Mouse (Mus musculus) heart, adult 18-20 months (tissue): ENCODE results near the gene Sowahc. TPM values are rescaled to one million over a fixed set of nuclear protein-coding genes. Genes with fewer than 3 reads are reported as not detected.
A peak's percentile ranks its signal among the peaks of the same experiment; 100 is the strongest.

Experiments
- DNase-seq, 2 experiments: peaks; one replicate each; pipeline ENCODE4 v3.0.0; 2021 to 2022; ENCODE audit warnings: mixed read lengths in 1 of 2
- total RNA-seq, 2 experiments: library from RNA; stranded (reverse); gene quantifications; 2 replicates each; pipeline ENCODE4 v1.2.3; 2021

The Sowahc gene
- total RNA-seq, 2 experiments from 2014 or later, result 1.3 to 2.7 TPM

DNA sequence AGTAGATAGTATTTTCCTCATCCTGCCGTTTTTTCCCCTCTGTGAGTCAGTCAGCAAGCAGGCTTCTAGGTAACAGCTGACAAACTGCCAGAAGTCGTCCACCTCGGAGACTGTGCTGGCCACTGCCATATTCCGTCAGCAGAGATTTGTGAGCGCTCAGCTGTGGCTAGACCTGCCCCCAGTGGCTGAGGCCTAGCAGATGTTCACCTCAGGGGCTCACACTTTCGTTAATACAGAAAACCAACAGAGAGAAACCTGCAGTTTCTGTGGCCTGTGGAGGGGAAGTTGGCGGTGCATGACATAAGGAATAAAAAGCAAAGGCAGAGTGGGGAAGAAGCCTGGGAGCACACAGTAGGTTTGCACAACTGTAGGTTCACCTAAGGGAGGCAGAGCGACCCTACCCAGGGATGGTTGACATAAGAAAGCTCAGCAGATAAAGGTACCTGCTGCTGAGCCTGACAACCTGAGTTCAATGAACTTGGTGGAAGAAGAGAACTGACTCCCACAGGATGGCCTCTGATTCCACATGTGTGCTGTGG is 31.9 kb downstream of the Sowahc start:
- no peak for DNase-seq

DNA sequence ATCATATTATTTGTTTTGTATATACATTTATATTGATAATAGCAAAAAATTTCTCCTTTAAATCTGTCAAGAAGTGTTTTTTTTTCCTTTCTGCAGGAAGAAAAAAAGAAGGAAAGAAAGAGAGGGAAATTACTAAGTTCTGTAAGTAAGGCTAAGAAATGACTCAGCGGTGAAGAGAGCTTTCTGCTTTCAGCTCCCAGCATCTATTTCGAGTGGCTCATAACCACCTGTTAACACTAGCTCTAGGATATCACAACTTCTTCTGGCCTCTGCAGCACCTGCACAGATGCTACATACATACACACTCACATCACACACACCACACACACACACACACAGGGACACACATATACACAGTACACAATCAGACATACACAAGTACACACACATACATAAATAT is 34.8 kb downstream of the Sowahc start:
- no peak for DNase-seq

DNA sequence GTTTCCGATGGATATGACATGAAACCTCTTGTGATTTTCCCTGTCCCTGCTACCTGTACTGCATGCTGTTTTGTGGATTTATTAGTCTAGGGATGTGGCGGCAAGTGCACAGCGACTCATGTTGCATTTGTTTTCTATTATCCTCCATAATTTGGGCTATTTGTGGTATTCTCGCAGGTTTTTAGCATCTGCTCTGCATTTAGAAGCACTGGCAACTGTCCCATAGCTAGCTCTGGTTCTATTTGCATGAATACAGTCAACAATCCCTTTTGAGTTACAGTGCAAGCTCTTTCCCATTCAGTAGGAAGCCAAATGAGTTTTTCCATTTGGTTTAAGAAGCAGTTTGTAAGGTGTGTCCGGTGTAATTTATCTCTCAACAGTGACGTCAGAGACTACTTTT is 37.8 kb downstream of the Sowahc start:
- no peak for DNase-seq

DNA sequence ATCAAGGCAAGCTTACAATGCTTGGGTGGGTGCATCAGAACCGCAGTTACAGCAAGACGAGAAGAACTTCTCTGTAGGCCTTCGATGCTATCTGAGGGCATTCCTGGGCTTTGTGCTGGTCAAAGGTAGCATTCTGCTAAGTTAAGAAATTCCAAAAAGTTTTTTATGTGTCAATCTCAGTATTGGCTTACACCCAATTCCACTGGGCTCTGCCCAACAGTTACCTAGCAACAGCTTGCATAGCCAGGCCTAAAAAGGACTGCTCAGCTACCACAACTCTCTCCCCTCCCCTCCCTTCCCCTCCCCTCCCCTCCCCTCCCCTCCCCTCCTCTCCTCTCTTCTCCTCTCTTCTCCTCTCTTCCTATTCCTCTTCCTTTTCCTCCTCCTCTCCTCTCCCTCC is 39.9 kb downstream of the Sowahc start:
- DNase-seq, result no peak

GRCm38 (mm10) chr10:59262021-59262420 is 40.3 kb downstream of the Sowahc start:
- DNase-seq, result no peak

DNA sequence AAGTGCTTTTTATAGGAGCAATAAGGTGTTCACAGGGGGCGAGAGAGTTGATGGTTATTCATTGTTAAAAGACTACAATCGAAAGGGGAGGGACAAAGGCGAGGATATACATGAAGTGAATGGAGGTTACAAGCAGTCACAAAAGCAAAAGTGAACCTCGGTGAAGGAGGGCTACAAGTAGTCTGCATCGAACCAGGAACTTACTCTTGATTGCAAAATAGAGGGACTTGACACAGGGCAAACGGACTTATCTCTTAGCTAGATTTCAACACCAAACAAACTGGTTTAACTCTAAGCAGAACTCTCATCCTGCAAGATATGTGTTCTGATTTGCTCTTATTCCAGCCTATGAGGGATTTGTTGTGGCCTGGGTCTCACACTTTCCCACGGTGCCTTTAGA is 41.2 kb downstream of the Sowahc start:
- DNase-seq, result no peak

DNA sequence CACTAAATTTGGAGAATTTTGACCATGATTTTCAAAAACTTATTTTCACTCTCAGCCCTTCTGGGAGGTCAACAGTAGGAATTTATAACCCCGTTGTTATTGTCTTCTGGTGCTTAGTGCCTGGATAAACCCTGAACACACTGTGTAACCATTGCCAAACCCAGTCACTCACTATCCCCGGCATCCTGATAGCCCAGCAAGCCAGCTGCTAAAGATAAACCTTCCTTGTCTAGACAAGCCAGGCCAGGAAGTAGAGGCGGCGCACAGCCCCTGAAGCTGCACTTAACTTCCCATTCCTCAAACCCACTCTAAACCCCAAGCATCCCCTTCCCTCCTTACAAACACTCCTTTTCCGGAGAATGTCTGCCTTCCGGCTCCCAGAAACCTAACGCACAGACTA is 43.3 kb downstream of the Sowahc start:
- DNase-seq, result peak; percentile 17 to 27

- peak; percentile 26 to 47 for DNase-seq
These were observed 43.9 kb downstream of the Sowahc start for GRCm38 (mm10) chr10:59265674-59266073.

DNA sequence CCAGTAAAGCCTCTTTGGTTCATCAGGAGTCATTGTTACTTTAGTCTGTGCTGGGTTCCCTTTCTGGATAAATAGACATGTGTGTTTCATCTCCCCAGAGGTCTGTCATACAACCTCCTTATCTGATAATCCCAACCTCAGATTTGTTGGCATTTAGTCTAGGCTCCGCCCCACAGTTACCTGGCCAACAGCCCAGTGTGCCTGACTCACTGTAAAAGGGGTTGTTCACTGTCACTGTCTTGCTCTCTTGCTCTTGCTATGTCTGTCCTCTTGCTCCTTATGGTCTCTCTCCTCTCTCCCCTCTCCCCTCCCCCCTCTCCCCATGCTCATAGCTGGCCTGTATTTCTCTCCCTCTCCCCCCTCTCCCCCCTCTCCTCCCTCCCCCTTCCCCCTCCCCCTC is 44.3 kb downstream of the Sowahc start:
- peak; percentile 49 to 56 for DNase-seq

DNA sequence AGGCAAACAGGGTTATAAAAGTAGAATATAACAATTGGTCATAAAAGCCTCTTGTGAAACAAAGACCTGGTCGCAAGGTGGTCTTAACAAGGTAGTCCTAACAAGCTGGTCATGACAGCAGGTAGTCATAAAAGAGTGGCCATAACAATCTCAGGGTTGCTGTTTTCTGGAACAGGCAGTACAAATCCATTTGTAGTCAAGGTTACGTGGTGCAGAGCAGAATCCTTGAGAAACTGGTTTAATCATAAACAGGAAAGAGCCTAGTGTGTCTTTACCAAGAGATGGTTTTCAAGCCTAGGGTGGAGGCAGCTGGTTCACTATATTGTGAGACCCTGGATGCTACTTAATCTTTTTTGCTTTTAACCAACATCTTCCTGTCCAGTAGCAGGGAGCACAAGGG is 45.5 kb downstream of the Sowahc start:
- no peak for DNase-seq

DNA sequence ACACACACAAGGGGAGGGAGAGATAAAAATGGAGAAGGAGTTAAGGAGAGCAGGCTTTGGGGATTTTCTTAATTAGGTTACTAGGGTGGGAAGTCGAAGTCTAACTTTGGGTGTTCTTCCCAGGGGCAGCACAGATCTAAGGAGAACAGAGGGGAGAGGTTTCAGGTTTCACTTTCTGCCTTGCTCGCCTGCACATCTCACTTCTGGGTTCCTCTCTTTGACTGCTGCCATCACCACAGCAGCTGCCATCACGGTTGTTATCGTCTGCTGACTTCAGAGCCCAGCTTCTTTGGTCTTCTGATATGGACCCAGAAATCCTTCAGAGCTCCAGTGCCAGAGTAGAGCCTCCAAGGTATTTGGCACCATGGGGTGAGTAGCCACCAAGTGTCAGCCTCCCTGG is 46.4 kb downstream of the Sowahc start:
- no peak for DNase-seq

DNA sequence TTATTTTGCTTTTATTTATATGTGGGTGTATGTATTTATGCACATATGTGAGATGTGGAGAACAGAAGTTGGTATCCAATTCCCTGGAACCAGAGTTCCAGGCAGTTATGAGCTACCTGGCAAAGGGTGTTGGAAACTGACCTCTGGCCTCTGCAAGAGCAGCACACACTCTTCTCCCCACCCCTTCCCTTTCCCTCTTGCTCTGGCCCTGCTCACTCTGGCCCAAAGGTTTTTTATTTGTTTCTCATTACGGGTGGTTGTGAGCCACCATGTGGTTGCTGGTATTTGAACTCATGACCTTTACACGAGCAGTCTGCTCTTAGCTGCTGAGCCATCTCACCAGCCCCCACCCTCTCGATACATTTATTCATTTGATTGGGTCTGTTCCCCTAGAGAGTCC is 47.0 kb downstream of the Sowahc start:
- DNase-seq, result no peak

GRCm38 (mm10) chr10:59275745-59276144 is 54.0 kb downstream of the Sowahc start:
- no peak for DNase-seq

Other genes with a start within 250 kb of the Sowahc start
- gene Sept10, start 106 bp upstream of the Sowahc start, total RNA-seq, result 10 to 100 TPM; 15.0 to 16.6 TPM
- 10 to 100 TPM; 49.0 to 79.8 TPM for gene P4ha1, start 101.3 kb downstream of the Sowahc start, total RNA-seq
- gene Gm10273, start 173.7 kb downstream of the Sowahc start, total RNA-seq, result 100 to 1,000 TPM; 149 to 195 TPM
- gene Pla2g12b, start 181.7 kb downstream of the Sowahc start, total RNA-seq, result not detected
- gene Oit3, start 219.8 kb downstream of the Sowahc start, total RNA-seq, result not detected